Mouse (Mus musculus) right cerebral cortex, postnatal 4 days (tissue): ENCODE data around the gene Myrf.
A peak's percentile ranks its signal among the peaks of the same experiment; 100 is the strongest.

Experiments used
- DNase-seq: peaks from one replicate; pipeline ENCODE4 v3.0.0-alpha.2; 2022

Gene Myrf

GRCm38 (mm10) chr19:10240654-10241305 is at the start of gene Myrf:
Myrf (minus strand) TSS chr19:10240748.
- DNase-seq = peak; percentile 68

- DNase-seq = no peak
These were observed 49.1 kb upstream of the Myrf start for GRCm38 (mm10) chr19:10289609-10290150.

- no peak for DNase-seq
These were observed 47.8 kb upstream of the Myrf start for GRCm38 (mm10) chr19:10288125-10289040.

- DNase-seq = no peak
These were observed 45.9 kb upstream of the Myrf start for GRCm38 (mm10) chr19:10286458-10286872.

DNA sequence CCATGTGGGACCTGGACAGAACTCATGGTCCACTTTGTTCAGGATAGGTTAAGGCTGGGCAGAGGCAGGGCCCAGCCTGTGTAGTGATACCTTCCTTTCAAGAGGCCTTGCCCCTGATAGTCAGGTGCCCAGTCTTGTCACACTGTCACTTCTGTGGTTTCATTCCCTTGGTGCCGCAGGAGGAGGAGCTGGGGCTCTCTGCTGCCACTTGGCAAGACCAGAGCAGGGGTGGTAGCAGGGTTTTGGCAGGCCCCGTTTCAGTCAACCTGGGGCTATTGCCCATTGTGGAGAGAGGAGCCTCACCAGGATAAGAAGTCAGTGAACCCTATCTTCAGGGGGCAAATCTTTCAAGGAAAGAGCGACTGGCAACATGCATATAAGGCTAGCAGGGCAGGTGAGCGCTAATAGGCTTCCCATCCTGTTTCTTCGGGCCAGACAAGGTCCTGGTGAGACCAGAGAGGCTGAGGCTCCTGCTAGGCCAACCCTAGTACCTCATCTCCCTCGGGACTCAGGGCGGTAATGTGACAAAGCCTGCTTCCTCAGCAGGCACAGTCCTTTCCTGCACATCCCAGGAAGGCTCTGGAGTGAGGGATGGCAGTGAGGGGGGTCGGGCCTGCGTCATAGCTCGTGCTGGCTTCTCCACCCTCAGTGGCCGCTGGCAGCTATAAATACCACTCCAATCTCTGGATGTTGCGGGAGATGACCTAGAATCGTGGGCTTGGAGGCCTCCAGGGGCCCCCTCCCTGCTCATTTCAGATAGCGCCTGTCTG is 40.4 kb upstream of the Myrf start:
- DNase-seq = no peak

DNA sequence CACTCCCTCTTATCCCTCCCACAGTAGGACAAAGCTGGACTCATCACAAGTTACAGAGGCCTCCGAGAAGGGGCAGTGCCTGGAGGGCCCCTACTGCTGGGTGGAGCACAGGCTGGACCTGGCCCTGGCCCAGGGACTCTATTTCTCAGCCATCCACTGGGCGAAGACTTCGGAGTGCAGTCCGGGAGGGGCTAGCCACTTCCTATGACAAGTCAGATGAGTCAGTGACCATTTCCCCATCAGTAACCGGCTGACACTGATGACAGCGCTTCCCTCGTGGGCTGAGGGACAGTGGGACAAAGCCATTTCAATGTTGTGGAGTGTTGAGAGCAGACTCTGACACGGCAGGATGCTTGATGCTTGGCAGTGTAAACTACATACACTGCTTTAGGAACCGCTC is 39.1 kb upstream of the Myrf start:
- DNase-seq = no peak

DNA sequence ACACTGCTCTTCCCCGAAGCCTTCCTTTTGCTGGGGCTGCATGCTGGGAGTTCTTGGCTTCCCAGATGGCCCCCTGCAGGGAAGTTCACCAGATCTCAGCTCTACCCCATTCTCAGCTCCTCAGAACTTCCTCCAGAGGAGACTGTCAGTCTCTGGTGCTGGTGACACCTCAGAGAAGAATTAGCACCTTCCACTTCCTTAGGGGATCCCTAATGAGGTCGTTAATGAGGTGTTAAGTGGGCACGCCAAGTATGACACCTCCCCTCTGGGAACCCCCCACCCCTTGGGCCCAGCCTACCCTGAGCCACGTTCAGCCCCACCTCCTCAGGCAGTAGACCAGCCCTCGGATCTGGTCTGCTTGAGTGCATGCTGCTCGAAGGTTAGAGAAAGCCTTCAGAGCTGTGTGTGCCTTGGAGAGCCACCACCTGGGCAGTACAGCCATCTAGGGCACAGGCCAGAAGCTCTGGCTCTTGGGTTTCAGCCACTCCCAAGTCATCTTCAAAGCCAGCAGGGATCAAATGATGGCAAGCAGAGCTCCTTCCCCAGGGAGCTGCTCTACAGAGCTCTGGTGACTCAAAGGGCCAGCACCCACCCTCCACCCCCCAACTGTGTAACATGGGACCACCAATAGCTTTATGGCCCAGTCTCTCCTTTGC is 38.2 kb upstream of the Myrf start:
- DNase-seq = no peak

- no peak for DNase-seq
These were observed 37.2 kb upstream of the Myrf start for GRCm38 (mm10) chr19:10277759-10278158.

- DNase-seq = no peak
These were observed 36.8 kb upstream of the Myrf start for GRCm38 (mm10) chr19:10277331-10277730.

DNA sequence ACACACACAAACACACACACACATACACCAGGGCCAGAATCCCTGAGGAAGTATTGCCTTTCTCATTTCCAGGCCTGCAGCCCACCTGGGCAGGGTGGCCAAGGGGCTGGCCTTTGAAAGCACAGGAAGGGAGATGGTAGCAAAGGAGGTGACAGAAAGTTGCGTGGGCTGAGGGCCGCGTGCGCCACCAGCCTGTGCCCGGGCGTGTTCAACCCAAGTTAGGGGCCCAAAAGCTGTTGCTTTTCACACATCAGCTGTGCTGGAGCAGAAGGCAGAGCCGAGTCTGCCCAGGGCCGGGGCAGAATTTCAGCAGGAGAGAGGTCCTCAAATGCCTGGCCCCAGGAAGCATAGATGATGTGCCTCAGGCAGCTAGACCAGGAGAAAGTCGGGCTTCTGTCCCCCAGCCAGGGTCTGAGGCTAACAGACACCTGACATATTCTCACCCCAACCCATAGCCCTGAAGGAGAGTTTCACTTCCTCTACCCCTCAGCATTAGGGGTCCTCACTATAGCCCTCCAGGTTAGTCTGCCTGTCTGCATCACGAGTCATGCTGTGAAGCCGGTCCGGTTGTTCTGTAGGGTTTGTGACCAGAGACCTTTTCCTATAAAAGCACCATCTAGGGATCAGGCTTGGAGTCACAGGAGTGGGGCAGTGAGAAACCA is 36.1 kb upstream of the Myrf start:
- peak; percentile 29 for DNase-seq

DNA sequence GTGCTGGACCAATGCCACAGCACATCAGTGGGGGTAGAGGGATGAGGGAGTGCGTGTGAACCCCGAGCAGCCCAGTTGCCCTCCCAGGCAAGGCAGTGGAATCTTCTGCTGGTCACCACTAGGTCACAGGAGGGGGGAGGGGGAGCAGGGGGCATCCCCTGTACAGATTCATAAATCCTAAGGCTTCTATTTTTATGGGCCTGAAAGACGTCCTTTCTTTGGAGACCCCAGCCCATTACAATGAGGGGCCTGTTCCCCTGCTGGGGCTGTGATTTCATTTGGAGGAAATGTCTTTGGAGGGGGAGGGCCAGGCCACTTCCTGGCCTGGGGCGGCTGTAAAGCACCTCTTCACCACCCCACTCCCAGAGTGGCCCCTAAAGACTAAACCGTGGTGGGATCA is 33.5 kb upstream of the Myrf start:
- no peak for DNase-seq

- peak; percentile 33 for DNase-seq
These were observed 32.2 kb upstream of the Myrf start for GRCm38 (mm10) chr19:10272746-10273145.

- DNase-seq = no peak
These were observed 31.0 kb upstream of the Myrf start for GRCm38 (mm10) chr19:10271592-10271991.

- DNase-seq = no peak
These were observed 29.8 kb upstream of the Myrf start for GRCm38 (mm10) chr19:10270356-10270755.

DNA sequence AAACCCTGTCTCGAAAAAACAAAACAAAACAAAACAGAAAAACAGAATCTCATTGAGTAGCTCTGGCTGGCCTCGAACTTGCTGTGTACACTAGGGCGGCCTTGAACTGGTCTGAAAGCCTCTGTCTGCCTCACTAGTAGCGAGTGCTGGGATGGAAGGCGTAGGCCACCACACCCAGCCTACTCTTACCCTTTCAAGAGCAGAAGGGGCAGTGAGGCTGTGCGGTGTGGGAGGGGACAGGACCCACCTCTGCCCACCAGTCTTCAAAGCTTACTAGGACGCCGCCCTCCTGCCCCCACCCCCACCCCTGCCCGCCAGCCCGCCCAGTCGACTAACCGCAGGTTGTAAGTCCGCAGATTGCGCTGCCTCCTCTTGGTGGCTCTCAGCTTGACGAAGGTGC is 28.3 kb upstream of the Myrf start:
- no peak for DNase-seq

GRCm38 (mm10) chr19:10267953-10268352 is 27.4 kb upstream of the Myrf start:
- DNase-seq = no peak

GRCm38 (mm10) chr19:10267057-10267456 is 26.5 kb upstream of the Myrf start:
- DNase-seq = no peak

DNA sequence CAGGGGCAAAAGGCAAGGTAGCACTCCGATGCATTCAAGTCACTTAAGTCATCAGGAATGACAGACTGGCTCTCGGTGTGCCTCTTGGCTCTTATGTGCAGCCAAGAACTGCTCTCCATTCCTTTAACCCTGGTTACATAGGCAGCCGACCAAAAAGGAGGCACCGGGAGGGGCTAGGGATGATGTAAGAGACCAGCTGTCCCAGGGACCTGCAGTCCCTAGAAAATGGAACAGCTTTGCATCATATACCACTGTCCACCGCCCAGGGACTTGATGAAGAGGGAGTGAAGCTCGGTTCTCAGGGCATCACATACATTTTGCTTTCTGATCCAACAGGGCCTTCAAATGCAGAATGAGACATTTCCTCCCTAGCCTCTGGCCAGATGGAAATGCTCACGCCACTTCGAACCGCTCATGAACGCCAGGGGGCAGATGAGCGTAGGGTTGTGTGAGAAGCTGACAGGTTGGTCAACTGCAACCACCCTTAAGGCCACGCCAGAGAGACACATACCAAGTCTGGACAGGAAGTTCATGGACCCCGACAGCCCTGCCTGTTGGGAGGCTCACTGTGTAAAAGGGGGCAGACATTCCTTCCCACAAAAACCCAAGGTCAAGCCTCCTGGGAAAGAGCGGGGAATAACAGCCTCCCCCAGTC is 25.8 kb upstream of the Myrf start:
- peak; percentile 65 for DNase-seq

- no peak for DNase-seq
These were observed 20.8 kb upstream of the Myrf start for GRCm38 (mm10) chr19:10261369-10261768.

DNA sequence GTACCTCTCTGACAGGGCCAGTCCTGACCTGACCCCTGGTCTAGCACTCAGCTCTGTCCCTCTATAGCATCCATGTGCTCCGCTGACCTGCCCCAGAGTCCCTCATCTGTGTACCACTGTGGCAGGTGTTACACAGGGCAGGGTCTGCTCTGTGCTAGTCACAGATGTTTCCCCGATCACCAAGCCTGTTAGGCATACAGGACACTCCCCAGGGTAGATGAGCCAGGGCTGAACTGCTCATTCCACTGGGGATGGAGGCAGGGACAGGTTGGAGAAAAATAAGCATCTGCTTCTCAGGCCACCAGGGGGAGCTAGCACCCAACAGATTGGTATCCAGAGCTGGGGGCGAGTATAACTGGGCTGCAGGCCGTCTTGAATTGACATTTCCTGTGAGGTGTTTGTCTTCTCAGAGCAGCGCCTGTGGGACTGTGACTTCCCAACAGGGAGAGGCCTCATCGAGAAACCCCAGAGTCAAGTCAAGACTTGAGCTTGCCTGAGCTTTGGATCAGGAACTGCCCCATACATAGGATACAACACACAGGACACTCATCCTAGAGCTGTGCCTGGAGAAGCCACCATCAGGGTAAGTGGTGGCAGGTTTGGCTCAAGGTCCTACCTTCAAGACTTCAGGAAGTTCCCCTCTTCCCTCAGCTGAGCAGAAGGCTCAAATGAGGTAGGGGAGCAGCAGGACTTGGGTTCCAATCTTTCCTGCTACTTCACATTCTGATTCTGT is 17.9 kb upstream of the Myrf start:
- DNase-seq = peak; percentile 91

DNA sequence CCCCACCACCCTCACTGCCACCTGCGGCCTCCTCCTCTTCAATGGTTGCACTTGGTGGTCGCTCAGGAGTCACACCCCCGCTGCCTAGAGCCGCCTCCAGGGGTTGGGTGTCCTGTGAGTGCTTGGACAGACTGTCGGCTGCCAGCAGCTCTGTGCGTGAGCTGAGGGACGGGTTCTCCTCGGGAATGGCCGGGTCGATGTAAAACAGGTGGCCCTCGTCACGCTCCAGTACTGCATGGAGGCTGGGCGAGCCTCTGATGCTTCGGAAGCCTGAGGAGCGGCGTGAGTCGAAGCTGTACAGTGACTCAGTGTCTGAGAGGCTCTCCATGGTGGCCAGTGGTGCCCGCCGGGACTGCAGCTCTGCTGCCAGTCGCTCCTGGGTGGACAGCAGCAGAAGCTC is 7.6 kb upstream of the Myrf start:
- DNase-seq = no peak
